Mouse (Mus musculus) intestine, embryonic 16.5 days (tissue): ENCODE data around the gene Kat2b. TPM values are rescaled to one million over a fixed set of nuclear protein-coding genes. Genes with fewer than 3 reads are reported as not detected.
"Not testable (repeated sequence)": the region's sequence is repeated elsewhere in the genome, so short reads cannot be mapped to it uniquely, and the experiment has no call there.

Experiments used
- ATAC-seq: fragments of 200-750 bp; cut with Nextera tagmentation; 2 replicates; pipeline ENCODE4 v1.8.0; 2017; ENCODE audit warnings: moderate TSS enrichment, moderate library complexity
- H3K27ac ChIP-seq: fragments of 300-500 bp; sonication (generic); 2 replicates; pipeline ENCODE4 v1.5.1; 2014; ENCODE audit warnings: mild to moderate bottlenecking, low read length
- H3K27me3 ChIP-seq: fragments of 300-500 bp; sonication (generic); replicated peaks from 2 replicates; pipeline ENCODE4 v1.6.1; 2014; ENCODE audit warnings: low read length, control low read depth, mixed read lengths; ENCODE audit not compliant: control insufficient read depth, insufficient read depth
- H3K36me3 ChIP-seq: fragments of 300-500 bp; sonication (generic); 2 replicates; pipeline ENCODE4 v1.6.1; 2014; ENCODE audit warnings: low read length, control low read depth; ENCODE audit not compliant: control insufficient read depth, insufficient read depth
- H3K4me1 ChIP-seq: fragments of 300-500 bp; sonication (generic); 2 replicates; pipeline ENCODE4 v1.6.1; 2014; ENCODE audit warnings: low read length, control low read depth, mixed read lengths; ENCODE audit not compliant: control insufficient read depth, insufficient read depth
- H3K4me2 ChIP-seq: fragments of 300-500 bp; sonication (generic); 2 replicates; pipeline ENCODE4 v1.6.1; 2014; ENCODE audit warnings: low read depth, low read length, control low read depth
- H3K4me3 ChIP-seq: fragments of 300-500 bp; sonication (generic); 2 replicates; pipeline ENCODE4 v1.5.1; 2014; ENCODE audit warnings: mild to moderate bottlenecking, low read length
- H3K9ac ChIP-seq: fragments of 300-500 bp; sonication (generic); 2 replicates; pipeline ENCODE4 v1.6.1; 2014; ENCODE audit warnings: low read depth, low read length
- H3K9me3 ChIP-seq: fragments of 300-500 bp; sonication (generic); 2 replicates; pipeline ENCODE4 v1.6.1; 2016; ENCODE audit warnings: low read length, control low read depth; ENCODE audit not compliant: control insufficient read depth
- WGBS: fragments of 180-500 bp; shearing (Covaris S2); extraction: QIAGEN DNeasy Blood & Tissue Kit; methylation state at CpG from one replicate; pipeline ENCODE4 v1.1.7; 2014; 5-methylcytosine and 5-hydroxymethylcytosine counted together
- polyA plus RNA-seq: library from polyadenylated mRNA; unstranded; fragments of >200 nt; fragmentation: Nextera tagmentation; extraction: Ambion mirVana; gene quantifications from 2 replicates; pipeline ENCODE4 v1.2.1, GENCODE M21; 2015

The Kat2b gene
- polyA plus RNA-seq = 3.9 and 4.1 TPM in 2 replicates

DNA sequence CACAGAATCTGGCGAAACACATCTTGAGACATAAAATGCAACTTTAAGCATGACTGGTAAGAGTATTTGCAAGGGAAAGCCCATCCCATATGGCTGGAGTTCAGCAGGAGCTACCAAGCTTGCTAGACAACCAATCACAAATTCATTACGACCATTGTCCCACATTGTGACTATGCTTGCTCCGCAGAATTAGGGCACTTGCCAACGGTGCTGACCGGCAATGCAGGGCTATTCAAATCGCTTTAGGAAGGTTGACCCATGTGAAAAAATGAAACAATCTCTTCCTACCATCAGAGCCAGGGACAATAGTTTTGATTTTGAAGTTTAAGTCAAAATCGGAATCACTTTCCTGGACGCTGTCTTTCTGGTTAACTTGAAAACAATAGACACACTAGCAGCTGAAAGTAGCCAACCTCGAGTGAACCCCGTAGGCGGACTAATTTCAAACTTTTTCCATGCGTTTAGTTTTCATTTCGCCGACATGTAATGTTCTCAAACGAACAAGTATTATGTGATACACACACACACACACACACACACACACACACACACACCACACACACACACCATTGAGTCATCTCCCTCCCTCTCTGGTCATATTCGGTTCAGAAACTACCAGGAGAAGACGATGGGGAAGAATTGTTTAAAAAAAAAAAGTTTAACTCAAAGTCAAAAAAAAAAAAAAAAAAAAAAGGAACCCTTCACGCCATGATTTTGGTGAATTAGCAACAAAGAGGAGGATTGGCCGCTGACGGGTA is at the start of gene Kat2b:
Gene Kat2b, plus strand, starts transcription at position 701 of the 758 bp plus-strand sequence.
- Histone ChIP-seq H3K4me2 (peak within 1 kb of the TSS; percentile 83), H3K9me3 (no peaks in the 10 kb centered on the region), H3K36me3 (no peaks in the 10 kb centered on the region), H3K9ac (peak within 1 kb of the TSS; percentile 90), H3K27me3 (no peaks in the 10 kb centered on the region), H3K4me1 (peaks cover 26% of the 10 kb centered on the region), H3K4me3 (peak within 1 kb of the TSS; percentile 90), H3K27ac (peak within 1 kb of the TSS; percentile 95)
- 4% methylated on average over 20 of the region's 20 CpGs for WGBS
- no peak for ATAC-seq

DNA sequence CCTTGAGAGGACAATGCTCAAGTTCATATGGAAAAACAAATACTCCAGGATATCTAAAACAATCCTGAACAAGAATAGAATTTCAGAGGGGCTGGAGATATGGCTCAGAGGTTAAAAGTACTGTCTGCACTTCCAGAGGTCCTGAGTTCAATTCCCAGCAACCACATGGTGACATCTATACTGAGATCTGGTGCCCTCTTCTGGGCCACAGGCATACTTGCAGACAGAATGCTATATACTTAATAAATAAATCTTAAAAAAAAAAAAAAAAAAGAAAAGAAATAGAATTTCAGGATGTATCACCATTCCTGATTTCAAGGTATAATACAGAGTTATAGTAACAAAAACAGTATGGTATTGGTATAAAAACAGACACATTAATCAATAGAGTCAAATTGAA is 47.3 kb upstream of the Kat2b start:
- Histone ChIP-seq H3K27ac (no peak overlapping the region), H3K9me3 (no peaks in the 10 kb centered on the region)
- ATAC-seq = no peak

DNA sequence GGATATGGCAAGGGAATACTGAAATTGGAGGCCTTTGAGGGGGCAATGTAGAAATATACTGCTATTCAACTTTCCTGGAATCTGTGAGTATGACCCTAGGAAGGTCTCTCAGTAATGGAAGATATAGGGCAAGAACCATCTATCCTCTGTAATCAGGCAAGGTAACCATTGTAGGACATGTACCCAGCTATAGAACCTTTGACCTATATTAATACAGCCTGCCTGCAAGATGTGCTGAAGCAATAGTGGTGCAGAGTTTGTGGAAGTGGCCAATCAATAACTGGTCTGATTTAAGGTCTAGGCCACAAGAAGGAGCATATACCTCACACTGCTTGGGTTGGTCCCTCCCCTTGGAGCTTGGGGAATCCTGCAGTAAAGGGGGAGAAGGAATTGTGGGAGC is 46.2 kb upstream of the Kat2b start:
- no peaks in the 10 kb centered on the region for H3K27me3 ChIP-seq
- H3K27ac ChIP-seq = no peak overlapping the region
- peaks cover 2% of the 10 kb centered on the region; the same call in 1 of the 2 replicates for H3K36me3 ChIP-seq
- H3K9ac ChIP-seq = no peak overlapping the region
- H3K9me3 ChIP-seq = no peaks in the 10 kb centered on the region
- H3K4me1 ChIP-seq = no peaks in the 10 kb centered on the region
- H3K4me2 ChIP-seq = no peak overlapping the region
- no peak for ATAC-seq
- no peak overlapping the region for H3K4me3 ChIP-seq

More for the DNA sequence above, 47.3 kb upstream of the Kat2b start:
- Histone ChIP-seq H3K4me3 (no peak overlapping the region), H3K36me3 (peaks cover 8% of the 10 kb centered on the region; the same call in 1 of the 2 replicates), H3K4me2 (no peak overlapping the region), H3K9ac (no peak overlapping the region), H3K27me3 (no peaks in the 10 kb centered on the region), H3K4me1 (no peaks in the 10 kb centered on the region)

DNA sequence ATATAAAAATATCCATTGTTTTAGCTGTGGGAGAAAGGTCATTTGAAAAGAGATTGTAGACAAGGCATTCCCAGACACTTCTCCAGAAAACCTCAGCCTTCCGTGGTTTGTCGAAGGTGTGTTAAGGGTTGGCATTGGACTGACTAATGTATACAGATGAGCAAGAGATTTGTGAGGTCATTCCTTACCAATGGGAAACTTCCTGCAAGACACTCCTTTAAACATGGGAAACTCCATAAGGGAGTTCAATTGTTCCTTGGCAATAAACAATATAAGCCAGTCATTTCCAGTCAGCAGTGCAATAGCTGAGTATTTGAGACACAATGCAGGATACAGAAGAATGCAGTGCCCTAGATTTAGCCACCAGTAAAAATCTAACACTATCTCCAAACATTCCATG is 38.6 kb upstream of the Kat2b start:
- H3K27me3 ChIP-seq = no peaks in the 10 kb centered on the region
- no peaks in the 10 kb centered on the region for H3K4me1 ChIP-seq
- H3K27ac ChIP-seq = no peak overlapping the region
- whole genome bisulfite sequencing = 72% methylated on average over 2 of the region's 2 CpGs
- H3K9ac ChIP-seq = no peak overlapping the region
- no peaks in the 10 kb centered on the region for H3K36me3 ChIP-seq
- H3K4me2 ChIP-seq = no peak overlapping the region
- ATAC-seq = no peak
- no peaks in the 10 kb centered on the region for H3K9me3 ChIP-seq
- H3K4me3 ChIP-seq = no peak overlapping the region

DNA sequence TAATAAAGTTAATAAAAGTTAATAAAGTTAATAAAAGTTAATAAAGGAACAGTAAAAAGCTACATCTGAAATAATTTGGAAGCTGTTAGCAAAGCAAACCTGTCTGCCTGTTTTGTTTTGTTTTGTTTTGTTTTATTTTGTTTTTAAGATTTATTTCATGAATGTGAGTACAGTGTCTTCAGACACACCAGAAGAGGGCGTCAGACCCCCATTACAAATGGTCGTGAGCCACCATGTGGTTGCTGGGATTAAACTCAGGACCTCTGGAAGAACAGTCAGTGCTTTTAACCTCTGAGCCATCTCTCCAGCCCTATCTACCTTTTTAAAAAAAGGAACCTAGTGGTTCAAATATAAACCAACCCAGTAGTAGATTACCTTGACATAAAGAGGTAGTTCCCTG is 35.5 kb upstream of the Kat2b start:
- H3K9me3 ChIP-seq = no peaks in the 10 kb centered on the region
- H3K27me3 ChIP-seq = no peaks in the 10 kb centered on the region
- H3K36me3 ChIP-seq = no peaks in the 10 kb centered on the region
- H3K4me1 ChIP-seq = no peaks in the 10 kb centered on the region
- no peak overlapping the region for H3K9ac ChIP-seq
- ATAC-seq = no peak
- H3K27ac ChIP-seq = no peak overlapping the region
- no peak overlapping the region for H3K4me2 ChIP-seq
- WGBS = 55% methylated on average over 2 of the region's 2 CpGs
- H3K4me3 ChIP-seq = no peak overlapping the region

DNA sequence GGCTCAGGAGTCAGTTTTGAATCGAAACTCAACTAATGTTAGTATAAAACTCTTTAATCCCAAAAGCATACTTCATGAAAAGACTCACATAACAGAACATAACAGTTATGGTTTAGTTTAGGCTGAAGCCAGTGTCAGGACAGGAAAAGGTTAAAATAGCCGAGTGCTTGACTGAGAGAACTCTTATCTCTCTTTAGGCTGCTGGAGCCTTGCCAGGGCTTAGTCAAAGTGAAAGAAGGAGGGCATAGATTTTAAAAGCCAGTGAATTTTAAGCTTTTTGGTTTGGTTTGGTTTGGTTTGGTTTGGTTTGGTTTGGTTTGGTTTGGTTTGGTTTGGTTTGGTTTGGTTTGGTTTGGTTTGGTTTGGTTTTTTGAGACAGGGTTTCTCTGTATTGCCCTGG is 34.2 kb upstream of the Kat2b start:
- Histone ChIP-seq H3K36me3 (no peaks in the 10 kb centered on the region), H3K27ac (no peak overlapping the region), H3K9ac (no peak overlapping the region), H3K4me3 (no peak overlapping the region), H3K27me3 (no peaks in the 10 kb centered on the region), H3K4me1 (no peaks in the 10 kb centered on the region), H3K9me3 (no peaks in the 10 kb centered on the region), H3K4me2 (no peak overlapping the region)
- ATAC-seq = no peak
- WGBS = 34% methylated on average over 2 of the region's 2 CpGs

DNA sequence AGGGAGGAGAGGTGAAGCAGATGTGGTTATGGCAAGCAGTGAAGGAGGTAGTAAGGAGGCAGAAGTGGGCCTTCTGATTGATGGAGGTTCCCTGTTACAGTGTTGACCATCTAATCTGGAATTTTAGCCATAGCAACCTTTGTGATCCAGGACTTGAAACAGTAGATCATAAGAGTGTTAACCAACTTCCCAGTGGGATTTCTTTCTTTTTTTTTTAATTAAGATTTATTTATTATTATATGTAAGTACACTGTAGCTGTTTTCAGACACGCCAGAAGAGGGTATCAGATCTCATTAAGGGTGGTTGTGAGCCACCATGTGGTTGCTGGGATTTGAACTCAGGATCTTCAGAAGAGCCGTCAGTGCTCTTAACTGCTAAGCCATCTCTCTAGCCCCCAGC is 27.3 kb upstream of the Kat2b start, which contains the start of gene Pp2d1:
Gene Pp2d1, minus strand, starts transcription at position 101 of the 400 bp plus-strand sequence.
- not testable (repeated sequence) for H3K9me3 ChIP-seq, ATAC-seq, H3K9ac ChIP-seq, H3K27me3 ChIP-seq, H3K4me3 ChIP-seq, H3K36me3 ChIP-seq, H3K4me2 ChIP-seq, H3K27ac ChIP-seq, H3K4me1 ChIP-seq
- WGBS = 82% methylated on average over 2 of the region's 2 CpGs

DNA sequence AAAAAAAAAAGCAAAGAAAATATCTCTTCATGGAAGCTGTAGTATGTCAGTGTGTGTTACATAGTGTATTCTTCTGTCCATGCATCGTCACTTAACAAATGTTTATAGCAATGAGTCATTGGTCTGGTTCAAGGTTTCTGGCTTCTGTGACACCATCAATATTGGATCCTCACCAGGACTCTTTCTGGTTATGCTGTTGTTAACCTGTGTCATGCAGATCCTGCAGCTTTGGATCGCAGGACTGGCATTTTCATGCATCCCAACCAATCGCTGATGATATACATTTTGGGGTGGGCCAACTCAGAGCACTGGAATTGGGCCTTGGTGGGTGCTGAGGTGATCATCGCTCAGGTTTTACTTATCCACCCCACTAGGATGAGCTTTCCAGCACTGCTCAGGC is 24.1 kb upstream of the Kat2b start:
- Histone ChIP-seq H3K9me3 (no peaks in the 10 kb centered on the region), H3K27me3 (no peaks in the 10 kb centered on the region), H3K4me2 (no peak overlapping the region), H3K9ac (no peak overlapping the region), H3K36me3 (no peaks in the 10 kb centered on the region), H3K27ac (no peak overlapping the region), H3K4me3 (no peak overlapping the region), H3K4me1 (peaks cover 4% of the 10 kb centered on the region; the same call in 1 of the 2 replicates)
- 92% methylated on average over 4 of the region's 4 CpGs for WGBS
- no peak for ATAC-seq

DNA sequence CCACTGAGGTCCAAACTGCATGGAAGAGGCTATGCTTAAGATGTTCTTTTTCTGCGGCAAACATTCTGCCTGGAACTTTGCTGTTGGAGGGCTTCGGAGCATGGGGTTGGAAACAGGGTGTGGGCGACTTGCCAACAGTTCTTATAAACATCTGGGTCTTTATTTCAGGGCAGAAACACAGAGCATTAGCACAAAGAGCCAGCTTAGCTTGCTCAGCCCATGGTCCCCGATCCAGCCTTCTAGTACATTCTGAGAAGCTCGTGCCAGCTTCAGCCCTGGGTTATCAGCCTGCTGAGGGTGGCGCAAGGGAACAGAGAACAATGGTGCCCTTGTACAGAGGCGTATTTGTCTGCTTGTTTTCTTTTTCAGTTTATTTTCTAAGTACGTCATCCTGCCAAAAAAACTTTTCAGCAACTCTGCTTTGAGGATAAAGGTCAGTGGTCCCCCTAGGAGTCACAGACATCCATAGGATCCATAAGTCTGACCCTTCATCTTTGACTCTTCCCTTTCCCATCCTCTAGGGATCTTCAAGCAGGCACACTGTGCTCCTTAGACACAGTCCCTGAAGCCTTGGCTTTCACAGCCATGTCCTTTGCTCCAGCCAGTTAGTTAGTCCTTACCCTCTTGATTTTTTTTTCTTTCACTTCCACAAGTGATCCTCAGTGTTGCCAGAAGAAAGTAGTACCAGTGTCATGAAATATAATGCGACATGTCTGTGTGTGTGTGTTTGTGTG is 22.9 kb upstream of the Kat2b start:
- no peak overlapping the region for H3K4me2 ChIP-seq
- 61% methylated on average over 9 of the region's 9 CpGs for WGBS
- H3K36me3 ChIP-seq = no peaks in the 10 kb centered on the region
- no peak overlapping the region for H3K4me3 ChIP-seq
- ATAC-seq = peak; percentile 56
- H3K9me3 ChIP-seq = no peaks in the 10 kb centered on the region
- no peak overlapping the region for H3K9ac ChIP-seq
- H3K27ac ChIP-seq = no peak overlapping the region
- no peaks in the 10 kb centered on the region for H3K27me3 ChIP-seq
- H3K4me1 ChIP-seq = peaks cover 4% of the 10 kb centered on the region; the same call in 1 of the 2 replicates
